Mouse (Mus musculus): Measurements from ENCODE around the gene Rab4b.

The Rab4b gene

DNA sequence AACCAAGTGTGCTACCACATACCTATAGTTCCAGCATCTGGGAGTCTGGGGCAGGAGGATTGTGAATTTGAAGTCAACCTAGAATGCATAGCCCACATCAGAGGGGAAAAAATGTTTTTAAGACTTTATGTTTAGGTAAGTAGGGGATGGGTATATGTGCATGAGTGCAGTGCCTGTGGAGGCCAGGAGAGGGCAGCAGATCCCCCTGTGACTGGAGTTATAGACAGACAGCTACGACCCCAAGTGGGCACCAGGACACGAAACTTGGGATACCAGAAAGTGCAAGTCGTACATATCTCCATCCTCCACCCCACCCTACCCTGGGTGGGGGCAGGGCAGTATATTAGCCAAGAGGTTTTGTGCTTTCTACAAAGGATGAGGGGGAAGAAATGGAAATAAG, 6.3 kb upstream of the Rab4b start:
- no peak for DNase-seq (ENCODE audit: low spot score in 2 of 2)

DNA sequence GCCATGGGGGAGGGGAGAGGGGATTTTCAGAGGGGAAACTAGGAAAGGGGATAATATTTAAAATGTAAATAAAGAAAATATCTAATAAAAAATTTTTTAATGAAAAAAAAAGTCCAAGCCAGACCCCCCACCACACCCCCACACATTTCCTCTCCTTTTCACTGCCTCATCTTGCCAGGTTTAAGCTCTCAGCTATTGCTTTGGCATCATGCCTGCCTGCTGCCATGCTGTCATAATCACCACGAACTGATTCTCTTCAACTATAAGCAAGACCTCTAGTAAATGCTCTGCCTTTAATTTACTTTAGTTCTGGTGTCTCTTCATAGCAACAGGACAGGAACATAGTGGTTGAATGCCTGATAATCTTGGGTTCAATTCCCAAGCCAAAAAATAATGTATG, 3.8 kb upstream of the Rab4b start:
- DNase-seq (ENCODE audit: low spot score in 2 of 2), result no peak

DNA sequence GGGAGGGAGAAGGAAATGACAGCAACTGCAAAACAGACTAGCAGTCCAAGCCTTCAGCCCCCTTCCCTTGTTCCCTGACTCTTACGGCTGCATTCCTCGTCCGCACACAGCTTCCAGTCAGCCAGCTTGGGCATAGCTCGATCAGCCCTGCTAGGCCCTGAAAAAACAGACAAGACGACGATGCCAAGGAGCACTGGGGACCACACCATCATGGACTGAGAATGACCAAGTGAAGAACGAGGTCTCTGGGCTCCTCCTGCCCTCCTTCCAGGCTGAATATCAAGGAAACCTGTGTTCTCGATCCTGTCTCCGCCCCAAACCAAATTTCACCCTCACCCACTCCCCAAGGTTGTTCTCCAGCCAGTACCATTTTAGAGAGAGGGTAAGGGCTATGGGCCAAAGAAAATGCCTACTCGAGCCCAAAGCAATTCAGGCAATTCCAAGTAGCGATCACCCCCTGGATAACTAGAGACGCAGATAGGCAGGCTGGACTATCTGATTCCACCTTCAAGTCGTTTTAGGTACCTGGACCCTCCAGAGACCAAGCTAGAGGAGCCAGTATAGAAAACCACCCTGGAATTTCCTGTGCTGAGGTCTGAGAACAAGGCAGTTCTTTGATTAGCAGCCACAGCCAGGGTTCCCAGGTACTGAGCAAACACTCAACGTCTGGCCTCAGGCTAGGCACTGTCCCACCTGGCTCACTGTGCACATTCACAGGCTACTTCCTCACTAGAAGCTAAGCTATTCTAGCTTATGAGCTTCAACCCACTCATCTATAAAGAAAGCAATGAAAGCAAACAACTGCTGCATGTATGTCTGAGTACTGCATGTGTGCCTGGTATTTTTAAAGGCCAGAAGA, 2.4 kb upstream of the Rab4b start, which contains the start of the genes Gm21983 and Mia:
Gene Gm21983, minus strand, starts transcription at position 250 of the 859 bp plus-strand sequence.
Gene Mia, minus strand, starts transcription at position 321 of the 859 bp plus-strand sequence.
- no peak for DNase-seq (ENCODE audit: low spot score in 2 of 2)

DNA sequence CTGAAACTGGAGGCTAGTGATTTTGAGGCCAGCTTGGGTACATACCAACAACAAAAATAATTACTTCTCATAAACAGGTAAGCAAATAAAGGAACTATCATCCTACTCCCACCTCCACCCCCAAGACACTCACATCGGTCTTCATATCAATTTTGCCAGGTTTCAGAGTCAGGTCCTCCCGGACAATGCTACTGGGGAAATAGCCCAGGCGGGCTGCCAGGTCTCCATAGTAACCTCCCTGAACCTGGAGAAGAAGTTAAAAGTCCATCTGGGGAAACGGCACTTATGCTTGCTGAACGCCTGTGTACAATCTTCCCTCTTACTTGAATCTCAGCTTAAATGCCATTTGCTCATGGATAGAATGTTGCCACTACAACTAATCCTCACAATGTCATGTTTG, 1.3 kb upstream of the Rab4b start:
- DNase-seq (ENCODE audit: low spot score in 2 of 2), result no peak

DNA sequence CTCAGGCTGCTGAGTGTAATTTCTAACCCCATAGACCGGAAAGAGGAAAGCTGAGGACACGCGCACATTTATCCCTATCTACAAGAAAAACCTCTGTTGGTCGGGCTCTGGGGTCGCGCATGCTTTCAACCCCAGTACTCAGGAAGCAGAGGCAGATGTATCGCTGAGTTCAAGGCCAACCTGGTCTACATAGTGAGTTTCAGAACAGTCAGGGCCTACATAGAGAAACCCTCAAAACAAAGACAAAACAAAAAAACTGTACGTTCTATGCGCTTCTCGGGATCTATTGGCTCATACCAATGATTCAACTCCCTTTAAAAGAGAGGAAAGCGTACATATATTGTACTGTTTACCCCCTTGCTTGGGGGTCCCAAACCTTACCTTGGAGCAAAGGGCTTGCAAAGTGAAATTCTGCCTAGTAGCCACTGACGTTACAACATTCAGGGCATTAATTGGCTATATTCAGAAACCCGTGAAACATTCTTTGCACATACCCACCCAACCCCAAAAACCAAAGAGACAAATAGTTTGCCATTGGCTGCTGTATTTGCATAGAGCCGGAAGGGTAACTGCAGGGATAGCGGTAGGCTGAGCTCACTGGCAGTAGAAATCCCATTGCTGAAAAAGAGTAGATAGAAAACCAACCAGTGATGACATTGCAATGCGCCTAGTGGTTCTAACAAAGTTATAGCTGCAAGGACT, 672 bp upstream of the Rab4b start:
- DNase-seq (ENCODE audit: low spot score in 2 of 2), result no peak

DNA sequence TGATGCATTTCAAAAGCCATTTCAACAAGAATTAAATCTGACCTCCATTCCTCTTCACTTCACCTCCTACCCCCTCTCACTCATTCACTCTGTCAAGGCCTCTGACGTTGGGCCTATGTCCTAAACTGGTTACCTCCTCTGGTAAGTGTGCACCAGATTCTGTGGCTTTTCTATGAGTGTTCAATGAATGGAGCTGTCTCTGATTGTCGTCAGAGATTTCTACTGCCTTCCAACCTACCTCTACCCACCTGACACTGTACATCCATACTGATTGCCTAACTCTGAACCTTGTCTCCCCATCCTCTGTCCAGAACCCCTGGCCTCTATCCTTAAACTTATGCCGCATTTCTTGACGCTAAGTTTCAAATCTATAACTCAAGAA, 763 bp downstream of the Rab4b start:
- no peak for DNase-seq (ENCODE audit: low spot score in 2 of 2)

DNA sequence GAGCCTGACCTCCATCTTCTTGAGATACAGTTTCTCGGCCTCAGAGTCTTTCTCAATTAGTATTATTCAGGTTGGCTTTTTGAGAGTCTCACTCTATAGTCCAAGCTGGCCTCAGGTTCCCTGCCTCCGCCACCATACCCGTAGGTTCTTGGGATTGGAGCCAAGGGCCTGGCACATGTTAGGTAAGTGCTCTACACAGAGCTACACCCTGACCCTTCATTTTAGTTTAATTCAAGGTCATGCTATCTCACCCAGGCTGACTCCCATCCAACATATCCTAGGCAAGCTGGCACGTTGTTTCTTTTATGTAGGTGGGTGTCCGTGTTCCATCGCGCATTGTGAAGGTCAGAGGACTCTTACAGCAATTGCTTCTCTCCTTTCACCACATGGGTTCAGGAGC, 3.8 kb downstream of the Rab4b start:
- DNase-seq (ENCODE audit: low spot score in 2 of 2), result no peak

DNA sequence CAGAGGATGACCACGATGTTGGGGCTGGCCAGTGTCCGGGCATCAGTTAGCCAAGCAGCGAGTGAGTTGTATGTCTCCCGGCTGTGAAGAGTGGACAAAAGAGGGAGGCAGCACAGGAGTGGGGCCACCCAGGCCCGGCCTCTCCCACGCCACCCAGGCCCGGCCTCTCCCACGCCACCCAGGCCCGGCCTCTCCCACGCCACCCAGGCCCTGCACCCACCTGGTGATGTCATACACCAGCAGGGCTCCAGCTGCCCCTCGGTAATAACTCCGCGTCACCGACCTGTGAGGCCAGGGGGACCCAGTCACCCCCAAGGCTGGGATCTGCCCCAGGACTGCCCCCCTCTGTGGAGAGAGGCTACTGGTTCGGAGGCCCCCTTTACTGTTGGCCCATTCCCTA, 4.2 kb downstream of the Rab4b start:
- DNase-seq (ENCODE audit: low spot score in 2 of 2), result no peak

DNA sequence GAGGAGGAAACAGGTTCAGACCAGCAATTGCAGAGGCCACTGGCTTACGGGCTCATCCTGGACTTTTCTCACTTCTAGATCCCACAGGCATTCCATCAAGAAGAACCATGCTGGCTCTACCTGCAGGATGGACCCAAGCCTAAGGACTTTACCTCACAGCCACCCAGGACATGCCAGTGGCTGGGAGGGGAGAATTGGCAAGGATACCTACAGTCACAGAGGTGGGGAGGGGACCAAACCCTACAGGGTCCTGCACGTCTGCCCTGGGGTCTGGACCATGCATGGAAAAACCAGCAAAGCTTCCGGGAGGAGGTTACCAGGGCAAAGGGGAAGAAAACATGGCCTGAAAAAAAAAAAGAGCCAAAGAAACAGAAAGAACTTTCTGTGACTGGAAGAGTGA, 7.7 kb downstream of the Rab4b start:
- no peak for DNase-seq (ENCODE audit: low spot score in 2 of 2)

DNA sequence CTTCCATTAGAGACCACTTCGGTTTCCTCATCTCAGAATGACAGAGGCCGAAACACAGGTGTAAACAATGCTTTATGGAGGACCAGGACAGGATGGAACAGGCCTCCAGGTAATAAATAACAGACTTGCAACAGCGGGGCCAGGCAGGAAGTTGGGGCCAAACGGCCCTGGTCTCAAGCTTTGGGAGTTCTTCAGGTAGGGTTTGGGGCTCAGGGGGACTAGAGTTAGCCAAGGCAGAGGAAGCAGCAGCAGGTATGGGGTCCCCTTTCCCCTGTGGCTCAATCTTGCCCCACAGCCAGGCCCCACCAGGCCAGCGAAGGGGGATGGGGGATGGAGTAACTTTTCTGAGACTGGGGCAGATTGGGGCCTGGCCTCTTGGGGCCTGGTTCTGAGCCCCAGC, 10.3 kb downstream of the Rab4b start:
- DNase-seq (ENCODE audit: low spot score in 2 of 2), result no peak

DNA sequence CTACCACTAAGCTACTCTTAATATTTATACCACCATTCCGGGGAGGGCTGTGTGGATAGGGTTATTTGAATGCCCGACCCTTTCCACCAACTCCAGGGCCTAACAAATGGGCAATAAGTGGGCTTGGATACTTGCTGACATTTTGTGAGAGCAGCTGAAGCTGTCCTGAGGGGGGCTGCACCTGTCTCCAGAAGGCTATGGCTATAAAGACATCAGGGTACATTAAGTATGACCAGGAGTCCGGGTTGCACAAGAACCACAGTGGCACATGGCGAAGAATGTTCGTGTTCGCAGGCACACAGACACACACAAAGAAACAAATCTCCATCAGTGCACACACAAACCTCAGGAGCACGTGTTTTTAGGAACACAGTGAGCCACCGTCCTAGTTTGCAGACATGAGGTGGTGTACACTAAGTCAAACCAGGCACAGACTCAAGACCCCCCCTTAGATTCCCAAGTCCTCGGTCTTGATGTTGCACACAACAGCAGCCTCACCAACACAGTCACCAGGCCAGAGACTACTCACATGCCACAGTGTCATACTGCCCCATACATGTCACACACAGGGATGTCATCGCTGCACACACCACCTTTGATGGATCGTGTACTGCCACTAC, 11.1 kb downstream of the Rab4b start:
- no peak for DNase-seq (ENCODE audit: low spot score in 2 of 2)

DNA sequence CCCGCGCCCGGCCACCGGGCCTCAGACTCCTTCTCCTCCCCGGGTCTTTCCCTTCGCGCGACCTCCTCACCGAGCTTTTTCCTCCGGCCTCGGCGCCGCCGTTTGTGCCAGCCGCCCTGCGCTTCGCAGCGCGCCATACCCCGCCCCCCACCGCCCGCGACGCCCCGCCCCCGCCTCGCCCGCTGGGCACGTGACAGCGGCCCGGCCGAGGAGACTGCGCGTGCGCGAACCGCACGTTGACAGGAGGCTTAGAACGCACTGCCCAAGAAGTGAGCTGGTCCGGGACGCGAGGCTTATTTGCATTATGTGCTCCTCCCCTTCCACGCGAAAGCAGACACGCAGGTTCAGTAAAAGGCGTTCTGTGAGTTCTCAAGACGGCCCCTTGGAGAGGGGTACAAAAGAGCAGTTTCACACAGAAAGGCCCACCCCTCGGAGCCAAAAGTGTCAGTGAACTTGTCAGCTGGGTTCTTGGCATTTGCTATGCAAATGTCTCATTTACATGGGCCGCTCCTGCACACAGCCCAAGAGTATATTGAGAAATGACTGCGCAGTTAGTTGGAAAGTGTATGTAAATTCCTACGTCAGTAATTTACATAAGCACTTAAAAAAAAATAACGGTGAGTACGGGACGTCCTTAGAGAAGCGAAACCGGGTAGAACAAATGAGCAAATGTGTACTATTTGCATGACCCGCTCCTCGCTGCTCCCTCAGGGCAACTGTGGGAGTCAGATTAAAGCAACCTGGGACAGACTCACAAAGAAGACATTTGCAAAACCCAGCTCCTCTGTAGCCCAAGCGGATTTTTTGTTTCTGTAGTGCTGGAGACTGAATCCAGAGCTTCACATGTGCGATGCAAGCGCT, 11.9 kb downstream of the Rab4b start, which contains the start of gene Egln2:
Gene Egln2, minus strand, starts transcription at position 189 of the 861 bp plus-strand sequence.
- peak; percentile 90 to 95 for DNase-seq (ENCODE audit: low spot score in 2 of 2)

DNA sequence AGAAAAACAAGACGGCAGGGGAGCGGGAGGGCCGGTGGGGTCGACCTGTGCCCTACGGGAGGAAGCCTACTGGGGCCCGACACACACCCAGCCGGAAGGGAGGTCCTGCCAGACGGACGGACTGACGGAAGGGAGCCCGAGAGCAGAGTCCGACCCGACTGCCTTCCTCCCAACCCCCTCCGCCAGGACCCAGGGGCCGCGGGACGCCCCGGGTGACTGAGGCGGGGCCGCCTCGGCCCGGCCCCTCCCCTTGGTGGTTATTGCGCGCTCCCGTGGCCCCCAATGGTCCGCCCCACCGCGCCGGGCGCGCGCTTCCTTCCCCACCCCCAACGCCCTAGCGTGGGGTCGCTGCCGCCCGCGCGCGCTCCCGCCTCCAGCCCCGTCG, 12.5 kb downstream of the Rab4b start:
- DNase-seq (ENCODE audit: low spot score in 2 of 2), result peak; percentile 70 to 77

DNA sequence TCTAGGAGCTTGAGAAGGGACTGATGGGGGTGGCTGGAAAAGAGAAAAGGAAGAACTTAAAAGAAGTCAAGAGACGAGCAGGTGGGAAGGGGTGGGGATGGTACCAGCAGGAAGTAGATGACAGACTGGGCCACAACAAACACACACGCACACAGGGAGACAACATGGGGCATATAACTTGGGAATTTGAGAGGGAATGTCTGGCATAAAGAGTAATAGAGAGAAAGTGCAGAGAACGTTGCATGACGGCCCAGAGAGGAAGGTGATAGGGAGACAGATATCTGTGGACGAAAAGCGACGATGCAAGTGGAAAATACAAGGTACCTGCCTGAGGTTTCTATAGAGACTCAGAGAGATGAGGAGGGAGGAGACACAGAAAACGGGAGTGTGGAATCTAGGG, 13.0 kb downstream of the Rab4b start:
- DNase-seq (ENCODE audit: low spot score in 2 of 2), result no peak

DNA sequence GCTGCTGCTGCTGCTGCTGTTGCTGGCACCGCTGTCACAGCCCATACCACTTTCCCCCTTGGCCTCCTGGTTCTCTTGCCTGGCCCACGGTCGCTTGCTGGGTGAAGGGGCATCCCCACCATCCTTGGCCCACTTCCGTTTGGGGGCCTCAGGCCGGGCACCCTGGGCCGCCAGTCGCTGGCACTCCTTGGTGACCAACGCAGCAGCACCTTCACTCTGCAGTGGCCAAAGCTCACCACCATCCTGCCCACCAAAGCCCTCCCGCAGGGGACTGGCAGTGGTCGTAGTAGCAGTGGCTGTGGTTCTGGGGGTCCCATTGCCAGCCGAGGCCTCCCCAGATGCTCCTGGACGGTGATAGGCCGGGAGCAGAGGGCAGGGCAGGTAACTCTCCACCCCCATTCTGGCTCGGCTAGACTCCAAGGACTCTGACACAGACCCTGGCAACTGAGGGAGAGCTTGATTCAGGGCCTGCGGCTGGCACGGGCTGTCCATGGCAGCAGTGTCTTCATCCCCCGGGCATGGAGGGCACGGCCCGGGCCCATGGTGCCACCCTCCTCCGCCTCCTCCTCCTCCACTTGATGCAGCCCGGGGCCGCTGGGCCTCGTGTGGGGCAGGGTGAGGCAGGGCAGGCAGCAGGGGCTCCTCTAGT, 13.6 kb downstream of the Rab4b start:
- no peak for DNase-seq (ENCODE audit: low spot score in 2 of 2)

DNA sequence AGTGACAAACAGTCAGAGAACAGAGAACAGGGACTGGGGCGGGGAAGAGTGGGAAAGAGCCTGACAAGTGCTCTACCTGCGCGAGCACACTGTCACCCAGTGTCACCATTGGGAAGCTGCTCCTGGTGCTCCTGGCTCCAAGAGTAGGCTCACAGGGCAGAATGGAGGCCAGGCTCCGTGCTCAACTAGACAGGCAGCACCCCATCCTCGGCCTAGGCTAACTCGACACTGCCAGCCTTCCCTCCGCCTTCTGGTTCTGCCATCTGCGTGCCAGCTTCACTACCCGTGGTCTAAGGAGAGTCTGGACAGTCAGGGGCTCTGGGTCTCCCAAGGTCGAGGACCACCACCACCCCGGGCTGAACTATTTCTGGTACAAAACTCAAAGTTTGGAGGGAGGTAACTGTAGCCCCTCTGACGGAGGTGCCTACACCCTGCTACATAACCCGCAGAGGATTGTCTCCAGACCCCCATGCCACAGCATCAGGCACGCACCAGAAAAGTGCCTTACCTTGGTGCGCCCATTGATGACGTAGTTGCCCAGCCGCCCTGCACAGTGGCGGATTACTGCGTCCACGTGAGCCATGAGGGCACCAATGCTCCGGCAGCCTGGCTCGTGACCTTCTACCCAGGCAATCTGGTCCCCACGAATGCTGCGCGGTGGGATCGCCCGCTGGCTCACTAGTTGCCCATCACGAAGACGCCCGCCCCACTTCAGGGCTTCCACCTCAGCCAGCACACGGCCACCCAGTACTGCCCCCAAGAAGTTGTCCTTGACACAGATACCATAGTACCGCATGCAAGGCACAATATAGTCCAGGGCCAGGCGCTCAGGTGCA, 14.4 kb downstream of the Rab4b start:
- DNase-seq (ENCODE audit: low spot score in 2 of 2), result no peak

DNA sequence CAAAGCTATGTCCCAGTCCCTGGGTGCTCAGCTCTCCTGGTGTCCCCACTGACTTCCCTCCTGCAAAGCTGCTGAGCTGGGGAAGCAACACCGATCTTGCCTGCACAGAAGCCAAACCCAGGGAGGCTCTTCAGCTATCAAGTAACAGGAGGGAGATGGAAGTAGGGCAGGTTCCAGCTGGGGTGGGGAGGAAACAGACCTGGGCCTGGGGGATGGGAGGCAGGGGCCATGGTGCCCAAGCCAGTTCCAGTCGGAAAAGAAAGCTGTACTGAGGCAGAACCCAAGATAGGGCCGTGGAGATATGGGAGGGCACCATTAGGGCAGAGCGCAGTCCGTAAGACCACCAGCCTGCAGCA, 15.3 kb downstream of the Rab4b start:
- DNase-seq (ENCODE audit: low spot score in 2 of 2), result no peak

DNA sequence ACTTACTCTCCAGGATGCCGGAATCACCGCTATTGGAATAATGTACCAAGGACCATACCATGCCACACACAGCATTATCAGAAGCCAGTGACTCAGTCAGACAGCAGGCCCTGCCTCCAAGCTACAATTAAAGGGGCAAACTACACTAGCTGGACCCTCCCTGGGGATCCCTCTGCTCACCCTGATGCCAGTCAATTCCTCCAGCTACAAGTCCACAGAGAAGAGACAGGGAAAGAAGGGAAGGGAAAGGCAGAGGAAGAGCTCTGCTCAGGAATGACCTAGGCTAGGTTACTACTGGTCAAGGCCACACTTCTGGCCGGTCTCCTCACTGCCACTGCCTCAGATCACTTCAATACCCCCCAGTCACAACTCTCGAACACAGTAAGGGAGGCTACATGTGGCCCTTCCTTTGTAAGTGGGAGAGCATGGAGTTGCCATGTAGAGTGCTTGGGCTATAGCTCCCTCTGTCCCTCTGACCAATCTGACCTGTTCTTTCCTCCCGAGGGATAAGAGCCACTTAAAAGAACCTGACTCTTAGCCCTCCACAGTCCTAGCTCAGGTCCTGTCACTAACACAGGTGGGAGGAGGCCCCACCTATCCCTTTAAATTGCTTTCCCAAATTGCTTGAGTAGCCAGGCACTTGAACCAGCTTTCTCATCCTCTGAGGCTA, 15.8 kb downstream of the Rab4b start:
- no peak for DNase-seq (ENCODE audit: low spot score in 2 of 2)

DNA sequence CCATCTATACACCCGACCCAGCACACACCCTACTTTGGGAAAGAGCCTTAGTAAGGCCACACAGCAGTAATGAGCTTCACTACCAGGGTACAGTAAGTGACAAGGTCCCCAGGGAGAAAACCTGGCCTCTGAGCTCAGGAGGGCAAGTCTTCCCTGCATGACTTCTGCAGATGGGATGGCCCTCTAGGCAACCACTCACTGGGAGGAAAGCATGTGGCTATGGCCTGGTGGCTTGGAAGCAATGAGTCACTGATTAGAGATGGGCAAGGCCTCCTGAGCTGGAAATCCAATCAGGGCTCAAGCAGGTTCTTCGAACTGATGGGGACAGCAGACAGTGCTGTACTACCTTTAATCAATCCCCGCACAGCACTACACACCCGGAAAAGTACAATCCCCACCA, 17.0 kb downstream of the Rab4b start:
- DNase-seq (ENCODE audit: low spot score in 2 of 2), result no peak

DNA sequence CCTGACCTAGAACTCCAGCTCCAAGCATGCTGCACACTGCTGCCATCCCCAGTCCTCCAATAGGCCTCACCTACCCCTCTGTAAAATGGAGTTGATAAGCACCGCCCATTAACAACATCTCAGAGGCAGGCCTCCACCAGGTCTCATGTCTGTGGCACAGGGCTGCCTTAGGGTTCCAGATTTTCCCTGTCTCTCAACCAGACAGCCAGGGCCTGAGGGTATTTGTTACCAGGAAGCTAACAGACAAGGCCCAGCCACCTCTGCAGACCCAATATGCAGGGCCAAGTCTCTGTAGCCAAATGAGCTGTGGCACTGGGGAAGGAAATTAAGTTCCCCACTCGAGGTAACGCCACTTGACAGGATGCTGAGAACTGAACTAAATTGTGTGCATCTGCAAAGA, 17.8 kb downstream of the Rab4b start:
- DNase-seq (ENCODE audit: low spot score in 2 of 2), result no peak
